Mouse (Mus musculus): ENCODE measurements around the gene Rusc1.

- no peak for TF ChIP-seq POLR2A (IDR thresholded peaks at IDR 0.05; ENCODE audit: low read depth, low read length)
- no peak for TF ChIP-seq CTCF (IDR thresholded peaks at IDR 0.05; ENCODE audit: extremely low read depth, insufficient read depth, insufficient read length, insufficient replicate concordance)
These were observed 42.8 kb upstream of the Rusc1 start, which contains the start of gene Pklr for GRCm38 (mm10) chr3:89135958-89136357.

Data from spleen, adult 2 months (tissue).